10 mouse cellular contexts compared by ENCODE assay signal in the genomic region with DNA sequence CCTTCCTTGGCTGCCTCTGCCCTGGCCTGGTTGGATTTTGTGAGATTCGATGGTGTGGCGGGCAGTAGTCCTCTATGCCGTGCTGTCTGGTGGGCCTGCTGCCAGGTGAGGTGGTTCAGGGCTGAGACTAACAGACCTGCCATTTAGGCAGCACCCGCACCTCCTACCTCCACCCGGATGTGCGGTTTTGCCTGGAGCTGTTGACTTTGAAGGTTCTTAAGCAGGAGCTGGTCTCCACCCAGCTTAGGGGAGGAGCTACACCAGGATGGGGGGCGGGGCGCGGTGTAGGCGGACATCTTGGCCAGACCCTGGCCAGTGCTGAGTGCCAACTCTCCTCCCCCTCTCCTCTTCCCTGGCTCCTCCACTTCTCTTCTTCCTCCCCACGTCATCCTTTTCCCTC. TPM values are rescaled to one million over a fixed set of nuclear protein-coding genes. Genes with fewer than 3 reads are reported as not detected.
A peak's percentile ranks its signal among the peaks of the same experiment; 100 is the strongest.
DNase-seq lines count a peak whose midpoint lies in the region; ATAC-seq and TF ChIP-seq lines count a peak whose summit lies in the region.
"Had no signal": no experiment of that assay in that cellular context is flagged by ENCODE, and none has a peak within 500 bp of the region (broad histone marks: within the 10 kb centered on the region; RNA-seq: fewer than 3 reads in every experiment).

No protein-coding gene starts in this region.

- H3K9ac ChIP-seq in heart, adult 2 months (ENCODE audit: low read depth, low read length): no peak overlapping the region

- no peak for TF ChIP-seq POLR2A in heart, adult 2 months (IDR thresholded peaks at IDR 0.05; ENCODE audit: insufficient read depth, low read depth, low read length)

- H3K4me1 ChIP-seq in brown adipose tissue, adult 24 weeks (ENCODE audit: control insufficient read depth, insufficient read depth, insufficient read length, low read length): peaks cover 21% of the 10 kb centered on the region
- peaks cover 11% of the 10 kb centered on the region for H3K4me1 ChIP-seq in heart, adult 2 months (ENCODE audit: control insufficient read depth, insufficient read depth, low read length)

- ATAC-seq in megakaryocyte progenitor cell, adult 5-6 weeks (replicated peaks; ENCODE audit: poor library complexity): peak; percentile 79
- ATAC-seq: Patski had no signal

- H3K27ac ChIP-seq in brown adipose tissue, adult 24 weeks (replicated peaks; ENCODE audit: low read depth, low read length): peak overlapping the region; percentile 35; the same call in 1 of the 2 replicates
- peak overlapping the region; percentile 13 for H3K27ac ChIP-seq in heart, adult 2 months

- intact Hi-C loops in heart, adult 2 months (cut with DNase I): loop anchor here (1.0 kb wide), 1 partner anchor 27 kb away; no protein-coding TSS in a partner anchor

- peak; percentile 44 to 69 for DNase-seq in cerebellum, postnatal 14 days
- no peak for DNase-seq in cerebellum, adult 8-10 months
- peak; percentile 88 to 90 for DNase-seq in B cell, adult 2 months
- peak; percentile 77 to 84 for DNase-seq in heart, adult 2 months
- DNase-seq in layer of hippocampus, postnatal 10 days (ENCODE audit: low spot score in 2 of 2): peak; percentile 37 to 55
- peak; percentile 93 for DNase-seq in thymus, postnatal 14 days

- no peak for TF ChIP-seq EP300 in heart, adult 2 months (IDR thresholded peaks at IDR 0.05; ENCODE audit: insufficient read depth, low read depth, low read length)

- no peak overlapping the region for H3K4me3 ChIP-seq in brown adipose tissue, adult 24 weeks (ENCODE audit: insufficient read depth, low read depth, low read length)
- H3K4me3 ChIP-seq in heart, adult 2 months: no peak overlapping the region

- H3K27me3 ChIP-seq in heart, adult 2 months (ENCODE audit: control insufficient read depth, insufficient read depth, low read length): no peaks in the 10 kb centered on the region
- H3K27me3 ChIP-seq: Patski had no signal

- TF ChIP-seq CTCF in heart, adult 2 months (IDR thresholded peaks at IDR 0.05): no peak

- WGBS in heart, adult 2 months: 35% methylated on average over 11 of the region's 11 CpGs

- H3K36me3 ChIP-seq in heart, adult 2 months (ENCODE audit: control insufficient read depth, insufficient read depth, low read length): no peaks in the 10 kb centered on the region

- no peaks in the 10 kb centered on the region for H3K79me2 ChIP-seq in heart, adult 2 months (replicated peaks; ENCODE audit: control insufficient read depth, insufficient read depth, low read length)

RNA-seq across cellular contexts. Expression of a gene that starts 2.5 kb away (rescaled TPM):
- not detected in 2 replicates for polyA plus RNA-seq in brown adipose tissue, adult 24 weeks (2012; ENCODE audit: insufficient read depth, insufficient read length, missing spikeins)
- not detected for total RNA-seq in heart, adult 2 months (2021)
- polyA plus RNA-seq in heart, adult 2 months (2012; rRNA removed): not detected in 2 replicates
- not detected for total RNA-seq in layer of hippocampus, postnatal 10 days (2021)
- not detected in 2 replicates for total RNA-seq in megakaryocyte progenitor cell, adult 5-6 weeks (2015)
- not detected in 2 replicates for total RNA-seq in megakaryocyte progenitor cell, adult 5-6 weeks (2017)
- total RNA-seq: left cerebral cortex, postnatal 25 days had no signal

RNA-seq across cellular contexts. Expression of a gene that starts 39.8 kb away (rescaled TPM):
- 4.6 and 29.0 TPM in 2 replicates for polyA plus RNA-seq in brown adipose tissue, adult 24 weeks (2012; ENCODE audit: insufficient read depth, insufficient read length, missing spikeins)
- 10 to 100 TPM in 1 of 2 experiments, 1 to 10 TPM in 1; 7.4 to 11.5 TPM for total RNA-seq in heart, adult 2 months (2021)
- polyA plus RNA-seq in heart, adult 2 months (2012; rRNA removed): 18.4 and 23.1 TPM in 2 replicates
- total RNA-seq in layer of hippocampus, postnatal 10 days (2021): 10 to 100 TPM; 29.3 to 38.8 TPM
- total RNA-seq in megakaryocyte progenitor cell, adult 5-6 weeks (2015): 4.8 and 5.6 TPM in 2 replicates
- 13.4 and 15.2 TPM in 2 replicates for total RNA-seq in megakaryocyte progenitor cell, adult 5-6 weeks (2017)
